Mouse (Mus musculus): ENCODE data around the gene Serpinb3c. TPM values are rescaled to one million over a fixed set of nuclear protein-coding genes. Genes with fewer than 3 reads are reported as not detected.
"Not testable (repeated sequence)": the region's sequence is repeated elsewhere in the genome, so short reads cannot be mapped to it uniquely, and the experiment has no call there.

The Serpinb3c gene
- not detected in 2 replicates for polyA plus RNA-seq (2015; fragmentation: Nextera tagmentation; extraction: Ambion mirVana)

DNA sequence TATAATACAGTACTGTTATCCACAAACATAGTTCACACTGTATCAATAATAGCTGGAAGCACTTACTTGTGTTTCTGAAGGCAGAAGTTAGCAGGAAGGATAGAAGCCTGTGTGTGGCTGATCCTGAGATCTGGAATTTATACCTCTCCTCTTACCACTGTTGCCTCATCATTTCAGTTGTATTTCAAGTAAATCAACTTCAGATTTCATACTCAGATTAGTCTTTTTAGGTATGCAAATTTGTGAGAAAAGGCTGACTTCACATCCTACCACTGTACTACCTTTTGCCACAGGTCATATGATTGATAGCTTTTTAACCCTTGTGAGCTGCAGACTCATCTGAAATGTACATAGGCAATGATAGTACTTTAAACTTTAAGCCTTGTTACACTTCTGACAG is at the start of gene Serpinb3c, which contains the start of gene Serpinb3b:
Gene Serpinb3c, minus strand, starts transcription at position 111 of the 400 bp plus-strand sequence.
Gene Serpinb3b, minus strand, starts transcription at position 101 of the 400 bp plus-strand sequence.
- H3K4me2 ChIP-seq; ATAC-seq; H3K36me3 ChIP-seq (ENCODE audit: poor library complexity, severe bottlenecking); H3K4me1 ChIP-seq; H3K4me3 ChIP-seq; H3K9me3 ChIP-seq (replicated peaks); H3K9ac ChIP-seq; H3K27ac ChIP-seq; H3K27me3 ChIP-seq: not testable (repeated sequence)

DNA sequence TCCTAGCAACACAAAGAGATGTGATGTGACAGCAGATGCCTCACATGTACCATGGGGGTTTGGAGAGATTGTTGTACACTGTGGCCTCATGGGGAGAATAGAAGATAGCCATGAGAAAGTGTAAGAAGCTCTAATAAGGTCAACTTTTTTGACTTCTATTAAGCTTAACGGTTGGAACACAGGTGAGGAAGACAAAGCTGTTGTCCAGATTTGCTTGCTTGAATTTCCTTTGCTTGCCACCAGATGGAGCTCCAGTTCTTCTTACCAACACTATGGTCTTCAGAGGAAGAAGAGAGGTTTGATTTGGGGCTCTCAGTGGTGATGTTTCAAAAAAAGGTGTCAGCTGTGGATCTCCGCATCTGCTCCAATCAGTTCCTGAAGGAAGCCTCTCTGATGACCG is 35.0 kb downstream of the Serpinb3c start:
- not testable (repeated sequence) for H3K4me2 ChIP-seq; H3K9ac ChIP-seq; H3K4me1 ChIP-seq; H3K36me3 ChIP-seq (ENCODE audit: poor library complexity, severe bottlenecking); H3K9me3 ChIP-seq (replicated peaks); H3K4me3 ChIP-seq; H3K27ac ChIP-seq; H3K27me3 ChIP-seq
- ATAC-seq = peak; percentile 71
- 36% methylated on average over 3 of the region's 3 CpGs for WGBS

Other genes with a start within 250 kb of the Serpinb3c start
- gene Serpinb3a, start 226.1 kb downstream of the Serpinb3c start, polyA plus RNA-seq (2015; fragmentation: Nextera tagmentation; extraction: Ambion mirVana) = not detected in 2 replicates
- gene Serpinb3d, start 194.9 kb downstream of the Serpinb3c start, polyA plus RNA-seq (2015; fragmentation: Nextera tagmentation; extraction: Ambion mirVana) = not detected in 2 replicates
- not detected in 2 replicates for gene Serpinb3b, start within 50 bp of the Serpinb3c start, polyA plus RNA-seq (2015; fragmentation: Nextera tagmentation; extraction: Ambion mirVana)
- gene Serpinb11, start 82.8 kb upstream of the Serpinb3c start, polyA plus RNA-seq (2015; fragmentation: Nextera tagmentation; extraction: Ambion mirVana) = not detected in 2 replicates
- gene Serpinb7, start 121.3 kb upstream of the Serpinb3c start, polyA plus RNA-seq (2015; fragmentation: Nextera tagmentation; extraction: Ambion mirVana) = not detected in 2 replicates
- 1.0 and 1.5 TPM in 2 replicates for gene Serpinb2, start 233.1 kb upstream of the Serpinb3c start, polyA plus RNA-seq (2015; fragmentation: Nextera tagmentation; extraction: Ambion mirVana)